Mouse (Mus musculus): ENCODE results near the gene Tnk1. TPM values are rescaled to one million over a fixed set of nuclear protein-coding genes. Genes with fewer than 3 reads are reported as not detected.

The Tnk1 gene
- polyA plus RNA-seq, 1 experiment from 2014 or later: 1.4 TPM

DNA sequence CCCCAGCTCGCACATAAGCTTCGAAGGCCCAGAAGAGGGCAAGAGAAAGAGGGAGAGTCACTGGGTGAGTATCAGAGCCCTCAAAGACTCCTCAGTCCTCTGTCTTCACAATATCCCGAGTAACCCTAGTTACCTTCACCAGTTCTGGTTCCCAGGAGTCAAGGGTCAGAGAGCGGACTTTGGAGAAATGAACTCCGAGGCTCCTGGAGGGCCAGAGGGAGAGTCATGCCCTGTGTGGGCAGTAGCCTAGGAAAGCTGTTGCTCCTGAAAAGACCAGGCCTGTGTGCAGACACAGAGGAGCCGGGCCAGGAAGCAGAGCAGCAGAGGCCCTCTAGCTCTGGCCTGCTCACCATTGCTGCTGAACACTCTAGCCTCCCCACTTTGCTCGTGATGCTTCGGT lies 26.1 kb upstream of the Tnk1 start:
- peaks cover 20% of the 10 kb centered on the region for H3K27me3 ChIP-seq
- no peak for ATAC-seq (ENCODE audit: low FRiP score)
- H3K9ac ChIP-seq: no peak overlapping the region
- H3K27ac ChIP-seq: no peak overlapping the region
- peaks cover 16% of the 10 kb centered on the region for H3K4me1 ChIP-seq
- no peak overlapping the region for H3K4me2 ChIP-seq (replicated peaks)
- no peak overlapping the region for H3K4me3 ChIP-seq
- WGBS: 87% methylated on average over 8 of the region's 8 CpGs
- no peaks in the 10 kb centered on the region for H3K36me3 ChIP-seq
- no peaks in the 10 kb centered on the region for H3K9me3 ChIP-seq (replicated peaks)

DNA sequence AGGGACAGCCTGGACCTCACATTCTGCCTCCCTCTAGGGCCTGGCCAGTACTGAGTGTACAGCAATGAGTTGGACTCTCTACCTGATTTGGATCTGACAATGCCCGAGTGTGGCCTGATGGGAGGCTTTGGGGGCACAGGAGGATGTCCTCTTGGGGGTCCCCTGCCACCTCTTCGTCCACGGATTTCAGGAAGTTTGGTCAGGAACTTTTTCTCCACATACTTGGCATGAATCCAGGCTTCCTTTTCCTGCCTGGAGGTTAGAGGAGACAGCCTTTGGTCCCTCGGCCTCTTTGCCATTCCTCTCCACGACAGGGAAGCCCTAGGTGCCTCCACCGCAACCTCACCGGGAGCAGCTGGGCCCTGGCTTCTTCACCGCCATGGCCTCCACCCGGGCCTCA lies 25.7 kb upstream of the Tnk1 start:
- H3K27ac ChIP-seq: no peak overlapping the region
- WGBS: 78% methylated on average over 9 of the region's 9 CpGs

DNA sequence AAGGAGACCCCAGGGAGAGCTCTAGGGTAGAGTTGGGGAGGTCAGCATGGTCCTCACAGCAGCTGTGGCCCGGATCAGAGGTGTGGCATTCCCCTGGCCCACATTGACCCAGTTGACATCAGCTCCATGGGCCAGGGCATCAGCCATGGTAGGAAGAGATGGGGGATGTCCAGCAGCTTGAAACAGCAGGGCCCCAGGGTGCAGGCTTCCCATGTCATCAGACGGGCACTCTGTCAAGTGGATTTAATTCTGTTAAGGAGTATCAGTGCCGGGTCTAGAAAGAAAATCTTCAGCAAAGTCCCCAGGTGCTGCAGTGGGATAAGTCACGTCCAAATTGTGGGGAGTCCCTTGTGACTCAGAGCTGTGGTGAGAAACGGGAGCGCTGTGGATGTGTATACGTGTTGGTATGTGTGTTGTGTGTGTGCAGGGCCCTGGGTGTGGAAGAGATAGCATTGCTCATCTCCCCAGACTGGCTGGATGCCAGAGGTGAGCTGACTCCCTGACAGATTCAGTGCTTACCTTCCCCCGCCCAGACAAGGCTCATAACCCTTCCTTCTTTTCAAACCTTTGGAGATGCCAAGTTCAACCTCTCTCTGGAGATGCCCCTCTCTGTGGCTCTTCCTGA lies 25.1 kb upstream of the Tnk1 start:
- Histone ChIP-seq H3K9me3 (replicated peaks) (no peaks in the 10 kb centered on the region), H3K27me3 (peaks cover 24% of the 10 kb centered on the region), H3K36me3 (no peaks in the 10 kb centered on the region), H3K27ac (no peak overlapping the region), H3K4me1 (peaks cover 18% of the 10 kb centered on the region), H3K4me3 (no peak overlapping the region), H3K4me2 (replicated peaks) (no peak overlapping the region), H3K9ac (no peak overlapping the region)
- no peak for ATAC-seq (ENCODE audit: low FRiP score)
- 89% methylated on average over 8 of the region's 8 CpGs for WGBS

More for the DNA sequence above, 25.7 kb upstream of the Tnk1 start:
- Histone ChIP-seq H3K36me3 (no peaks in the 10 kb centered on the region), H3K9ac (no peak overlapping the region), H3K9me3 (replicated peaks) (no peaks in the 10 kb centered on the region), H3K4me3 (no peak overlapping the region), H3K4me1 (peaks cover 17% of the 10 kb centered on the region), H3K27me3 (peaks cover 24% of the 10 kb centered on the region), H3K4me2 (replicated peaks) (no peak overlapping the region)
- no peak for ATAC-seq (ENCODE audit: low FRiP score)

DNA sequence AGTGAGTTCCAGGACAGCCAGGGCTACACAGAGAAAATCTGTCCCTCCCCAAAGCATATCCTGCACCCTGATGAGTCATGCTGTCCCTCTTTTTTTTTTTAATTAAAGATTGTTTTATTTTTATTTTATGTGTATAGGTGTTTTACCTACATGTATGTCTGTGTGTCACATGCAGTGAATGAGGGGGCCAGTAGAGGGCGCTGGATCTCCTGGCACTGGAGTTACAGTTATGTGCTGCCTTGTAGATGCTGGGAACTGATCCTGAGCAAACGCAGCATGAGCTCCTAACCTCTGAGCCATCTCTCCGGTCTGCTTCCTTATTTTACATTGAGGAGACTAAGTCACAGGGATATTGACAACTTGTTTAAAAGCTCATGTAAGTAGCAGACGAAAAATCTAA lies 24.5 kb upstream of the Tnk1 start:
- H3K9ac ChIP-seq: no peak overlapping the region
- no peak overlapping the region for H3K4me3 ChIP-seq
- WGBS: 60% methylated on average over 4 of the region's 4 CpGs
- H3K4me1 ChIP-seq: peaks cover 22% of the 10 kb centered on the region
- H3K36me3 ChIP-seq: no peaks in the 10 kb centered on the region
- H3K9me3 ChIP-seq (replicated peaks): no peaks in the 10 kb centered on the region
- ATAC-seq (ENCODE audit: low FRiP score): no peak
- H3K4me2 ChIP-seq (replicated peaks): no peak overlapping the region
- no peak overlapping the region for H3K27ac ChIP-seq
- peaks cover 24% of the 10 kb centered on the region for H3K27me3 ChIP-seq

- H3K4me3 ChIP-seq: peak overlapping the region; percentile 44
These were observed 23.5 kb upstream of the Tnk1 start for GRCm38 (mm10) chr11:69881787-69882670.

GRCm38 (mm10) chr11:69880853-69881603 lies 22.5 kb upstream of the Tnk1 start, which contains the start of gene Kctd11:
Kctd11 (minus strand) TSS chr11:69881406.
- Histone ChIP-seq H3K36me3 (no peaks in the 10 kb centered on the region), H3K27me3 (peaks cover 24% of the 10 kb centered on the region), H3K9ac (peak within 1 kb of the TSS; percentile 52), H3K9me3 (replicated peaks) (no peaks in the 10 kb centered on the region), H3K4me3 (peak within 1 kb of the TSS; percentile 44), H3K4me2 (replicated peaks) (peak within 1 kb of the TSS; percentile 83), H3K4me1 (peaks cover 27% of the 10 kb centered on the region), H3K27ac (peak within 1 kb of the TSS; percentile 42)
- under 1% methylated on average over 46 of the region's 46 CpGs for WGBS
- peak; percentile 64 for ATAC-seq (ENCODE audit: low FRiP score)

More at GRCm38 (mm10) chr11:69881787-69882670, 23.5 kb upstream of the Tnk1 start:
- no peak for ATAC-seq (ENCODE audit: low FRiP score)
- peak overlapping the region; percentile 83 for H3K4me2 ChIP-seq (replicated peaks)
- no peaks in the 10 kb centered on the region for H3K9me3 ChIP-seq (replicated peaks)
- peaks cover 24% of the 10 kb centered on the region for H3K27me3 ChIP-seq
- peak overlapping the region; percentile 42; the same call in 1 of the 2 replicates for H3K27ac ChIP-seq
- 65% methylated on average over 21 of the region's 21 CpGs for WGBS
- peaks cover 26% of the 10 kb centered on the region for H3K4me1 ChIP-seq
- peak overlapping the region; percentile 52; the same call in 1 of the 2 replicates for H3K9ac ChIP-seq
- no peaks in the 10 kb centered on the region for H3K36me3 ChIP-seq

- under 1% methylated on average over 18 of the region's 18 CpGs for WGBS
- Histone ChIP-seq H3K4me1 (peaks cover 27% of the 10 kb centered on the region), H3K27ac (peak overlapping the region; percentile 42), H3K9me3 (replicated peaks) (no peaks in the 10 kb centered on the region), H3K9ac (peak overlapping the region; percentile 52), H3K36me3 (no peaks in the 10 kb centered on the region), H3K4me3 (peak overlapping the region; percentile 44), H3K27me3 (peaks cover 24% of the 10 kb centered on the region), H3K4me2 (replicated peaks) (peak overlapping the region; percentile 83)
- peak; percentile 18 for ATAC-seq (ENCODE audit: low FRiP score)
These were observed 21.9 kb upstream of the Tnk1 start for GRCm38 (mm10) chr11:69880506-69880852.

- Histone ChIP-seq H3K27me3 (peaks cover 24% of the 10 kb centered on the region), H3K9me3 (replicated peaks) (no peaks in the 10 kb centered on the region), H3K27ac (no peak overlapping the region), H3K9ac (no peak overlapping the region), H3K4me3 (peak overlapping the region; percentile 44), H3K4me2 (replicated peaks) (peak overlapping the region; percentile 83), H3K4me1 (peaks cover 27% of the 10 kb centered on the region), H3K36me3 (no peaks in the 10 kb centered on the region)
- no peak for ATAC-seq (ENCODE audit: low FRiP score)
- 51% methylated on average over 15 of the region's 15 CpGs for WGBS
These were observed 21.2 kb upstream of the Tnk1 start for GRCm38 (mm10) chr11:69879711-69880110.

GRCm38 (mm10) chr11:69878952-69879351 lies 20.4 kb upstream of the Tnk1 start:
- Histone ChIP-seq H3K36me3 (no peaks in the 10 kb centered on the region), H3K9ac (no peak overlapping the region), H3K27me3 (peaks cover 24% of the 10 kb centered on the region), H3K4me2 (replicated peaks) (no peak overlapping the region), H3K27ac (no peak overlapping the region), H3K4me3 (no peak overlapping the region), H3K4me1 (peaks cover 27% of the 10 kb centered on the region), H3K9me3 (replicated peaks) (no peaks in the 10 kb centered on the region)
- no peak for ATAC-seq (ENCODE audit: low FRiP score)
- 88% methylated on average over 6 of the region's 6 CpGs for WGBS

DNA sequence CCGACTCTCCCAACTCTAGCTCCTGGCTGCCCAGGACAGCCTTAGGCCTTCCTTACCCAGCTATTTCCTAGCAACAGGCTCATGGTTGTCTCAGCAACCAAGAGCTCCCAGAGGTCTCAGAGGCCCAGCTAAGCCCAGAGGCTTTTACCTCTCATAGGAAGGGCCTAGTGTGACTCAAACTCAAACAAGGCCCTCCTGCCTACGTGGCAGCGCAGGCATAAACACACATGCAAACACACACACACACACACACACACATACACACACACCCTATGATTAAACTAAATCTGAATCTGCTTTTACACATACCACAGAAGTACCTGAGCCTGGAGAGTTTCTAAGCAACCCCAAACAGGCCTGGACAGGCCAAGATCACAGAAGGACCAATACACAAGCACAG lies 19.9 kb upstream of the Tnk1 start:
- H3K36me3 ChIP-seq: no peaks in the 10 kb centered on the region
- no peak for ATAC-seq (ENCODE audit: low FRiP score)
- H3K27ac ChIP-seq: no peak overlapping the region
- H3K9me3 ChIP-seq (replicated peaks): no peaks in the 10 kb centered on the region
- 0 out of 2 replicates have a peak overlapping the region, but pooled peaks have one; percentile 18 for H3K9ac ChIP-seq
- H3K4me3 ChIP-seq: no peak overlapping the region
- H3K27me3 ChIP-seq: peaks cover 24% of the 10 kb centered on the region
- peaks cover 27% of the 10 kb centered on the region for H3K4me1 ChIP-seq
- 82% methylated on average over 3 of the region's 3 CpGs for WGBS
- H3K4me2 ChIP-seq (replicated peaks): no peak overlapping the region

DNA sequence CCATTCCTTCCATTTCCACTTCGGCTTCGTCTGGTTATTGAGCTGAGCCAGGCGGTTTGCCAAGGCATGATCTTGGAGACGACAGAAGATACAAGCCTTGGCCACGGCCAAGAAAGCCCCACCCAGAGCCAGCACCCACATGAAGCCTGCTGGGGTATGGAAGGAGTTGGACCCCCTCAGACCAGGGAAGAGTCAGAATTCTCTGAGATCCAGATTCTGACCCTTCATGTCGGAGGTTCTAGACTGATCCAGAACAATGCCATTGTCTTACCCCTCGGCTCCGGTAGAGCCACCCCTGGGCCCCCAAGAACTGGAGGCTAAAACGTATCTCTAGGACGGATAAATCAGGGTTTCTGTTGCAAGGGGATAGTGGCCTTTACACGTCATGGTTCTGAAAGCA lies 19.3 kb upstream of the Tnk1 start, which contains the start of gene Tmem95:
Gene Tmem95, minus strand, starts transcription at position 141 of the 400 bp plus-strand sequence.
- H3K9ac ChIP-seq: peak within 1 kb of the TSS; percentile 29; the same call in 1 of the 2 replicates
- H3K4me1 ChIP-seq: peaks cover 27% of the 10 kb centered on the region
- H3K9me3 ChIP-seq (replicated peaks): no peaks in the 10 kb centered on the region
- H3K4me3 ChIP-seq: 0 out of 2 replicates have a peak within 1 kb of the TSS, but pooled peaks have one; percentile 6
- no peaks in the 10 kb centered on the region for H3K36me3 ChIP-seq
- H3K27me3 ChIP-seq: peaks cover 24% of the 10 kb centered on the region
- 92% methylated on average over 11 of the region's 11 CpGs for WGBS
- H3K27ac ChIP-seq: no peak within 1 kb of the TSS; the same call in 1 of the 2 replicates
- no peak for ATAC-seq (ENCODE audit: low FRiP score)
- peak within 1 kb of the TSS; percentile 44 for H3K4me2 ChIP-seq (replicated peaks)

DNA sequence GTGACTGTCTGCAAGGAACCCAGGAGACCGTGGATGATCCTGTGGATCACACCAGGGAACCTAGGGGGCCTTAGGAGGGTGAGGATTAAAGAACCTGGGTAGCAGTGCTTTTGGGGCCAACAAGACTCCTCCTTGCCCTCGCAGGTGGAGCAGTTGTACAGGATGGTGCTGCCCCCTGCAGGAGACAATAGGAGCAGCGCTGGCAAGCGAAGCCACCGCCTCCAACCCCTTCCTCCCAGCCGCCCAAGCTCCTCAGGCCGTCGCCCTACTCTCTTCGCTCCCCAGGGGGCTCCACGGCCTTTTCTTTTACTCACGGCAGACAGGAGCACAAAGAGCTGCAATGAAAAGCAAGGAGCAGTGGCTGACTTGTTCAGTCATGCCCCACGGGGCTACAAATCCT lies 18.3 kb upstream of the Tnk1 start:
- ATAC-seq (ENCODE audit: low FRiP score): 0 out of 2 replicates have a peak, but pooled peaks have one; percentile 34
- Histone ChIP-seq H3K27me3 (peaks cover 16% of the 10 kb centered on the region), H3K9ac (peak overlapping the region; percentile 29; the same call in 1 of the 2 replicates), H3K36me3 (no peaks in the 10 kb centered on the region), H3K9me3 (replicated peaks) (no peaks in the 10 kb centered on the region), H3K4me2 (replicated peaks) (peak overlapping the region; percentile 44), H3K4me3 (0 out of 2 replicates have a peak overlapping the region, but pooled peaks have one; percentile 6), H3K4me1 (peaks cover 27% of the 10 kb centered on the region), H3K27ac (no peak overlapping the region)
- WGBS: under 1% methylated on average over 12 of the region's 12 CpGs
